Mouse (Mus musculus) midbrain, embryonic 12.5 days (tissue): ENCODE results near the gene Slc6a4. TPM values are rescaled to one million over a fixed set of nuclear protein-coding genes. Genes with fewer than 3 reads are reported as not detected.

Experiments
- ATAC-seq: fragments of 200-750 bp; cut with Nextera tagmentation; 2 replicates; pipeline ENCODE4 v1.8.0; 2017; ENCODE audit warnings: low read depth, moderate TSS enrichment, moderate library complexity; ENCODE audit not compliant: low FRiP score
- H3K27ac ChIP-seq: fragments of 300-500 bp; sonication (generic); replicated peaks from 2 replicates; pipeline ENCODE4 v1.5.1; 2016; ENCODE audit warnings: mild to moderate bottlenecking
- H3K27me3 ChIP-seq: fragments of 300-500 bp; sonication (generic); 2 replicates; pipeline ENCODE4 v1.6.1; 2016; ENCODE audit warnings: mild to moderate bottlenecking
- H3K36me3 ChIP-seq: fragments of 300-500 bp; sonication (generic); 2 replicates; pipeline ENCODE4 v1.6.1; 2016
- H3K4me1 ChIP-seq: fragments of 300-500 bp; sonication (generic); 2 replicates; pipeline ENCODE4 v1.6.1; 2016
- H3K4me2 ChIP-seq: fragments of 300-500 bp; sonication (generic); replicated peaks from 2 replicates; pipeline ENCODE4 v1.6.1; 2016; ENCODE audit warnings: mild to moderate bottlenecking, moderate library complexity
- H3K4me3 ChIP-seq: fragments of 300-500 bp; sonication (generic); 2 replicates; pipeline ENCODE4 v1.5.1; 2016; ENCODE audit warnings: mild to moderate bottlenecking
- H3K9ac ChIP-seq: fragments of 300-500 bp; sonication (generic); replicated peaks from 2 replicates; pipeline ENCODE4 v1.6.1; 2016; ENCODE audit warnings: mild to moderate bottlenecking, moderate library complexity
- H3K9me3 ChIP-seq: fragments of 300-500 bp; sonication (generic); 2 replicates; pipeline ENCODE4 v1.6.1; 2016; ENCODE audit warnings: mild to moderate bottlenecking
- WGBS: fragments of 180-500 bp; shearing (Covaris S2); methylation state at CpG from one replicate; pipeline ENCODE4 v1.1.7; 2016; 5-methylcytosine and 5-hydroxymethylcytosine counted together
- polyA plus RNA-seq: library from polyadenylated mRNA; unstranded; fragments of >200 nt; fragmentation: Nextera tagmentation; extraction: Ambion mirVana; gene quantifications from 2 replicates; pipeline ENCODE4 v1.2.1, GENCODE M21; 2016

The Slc6a4 gene
- 0.63 and 0.80 TPM in 2 replicates for polyA plus RNA-seq

DNA sequence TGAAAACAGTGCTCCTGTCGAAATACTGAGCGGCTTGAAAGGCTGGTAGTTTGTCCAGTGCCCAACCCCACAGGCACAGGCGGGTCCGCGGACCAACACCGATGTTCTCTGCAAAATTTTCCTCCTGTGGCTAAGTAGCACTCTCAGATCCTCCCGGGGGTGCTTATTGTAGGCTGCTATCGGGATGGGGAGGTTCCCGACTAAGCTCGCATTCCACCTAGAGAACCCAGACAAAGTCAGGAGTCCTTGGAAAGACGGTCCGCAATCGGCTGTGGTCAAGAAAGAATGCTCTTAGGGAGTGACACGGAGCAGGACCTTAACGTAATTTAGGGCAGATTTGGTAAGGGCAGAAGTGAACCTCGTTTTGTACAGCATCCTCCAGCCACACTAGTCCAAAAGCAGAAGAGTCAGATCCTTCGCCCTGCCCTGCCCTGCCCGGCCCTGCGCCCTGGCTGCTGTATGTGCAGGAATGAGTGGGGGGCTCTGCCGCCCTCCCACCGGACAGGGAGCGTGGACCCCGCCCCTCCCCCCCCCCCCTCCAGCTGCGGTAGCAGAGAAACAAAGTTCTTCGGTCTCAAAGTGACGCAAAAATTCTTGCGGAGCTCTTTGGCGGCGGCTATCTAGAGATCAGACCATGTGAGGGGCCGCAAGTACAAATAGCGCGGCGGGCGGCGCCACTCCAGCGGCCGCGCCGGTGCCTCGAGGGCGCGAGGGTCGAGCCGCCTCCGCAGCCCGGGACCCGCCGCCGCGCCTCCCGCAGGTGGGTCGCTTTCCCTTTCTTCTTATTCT lies at the start of gene Slc6a4:
Slc6a4 (plus strand) TSS at position 688 of the 789 bp plus-strand sequence.
- Histone ChIP-seq H3K27me3 (peaks cover 76% of the 10 kb centered on the region), H3K4me1 (peaks cover 13% of the 10 kb centered on the region), H3K9ac (peak within 1 kb of the TSS; percentile 37; the same call in 1 of the 2 replicates), H3K4me2 (peak within 1 kb of the TSS; percentile 61), H3K9me3 (no peaks in the 10 kb centered on the region), H3K27ac (no peak within 1 kb of the TSS), H3K36me3 (no peaks in the 10 kb centered on the region), H3K4me3 (peak within 1 kb of the TSS; percentile 43)
- WGBS, result 1% methylated on average over 52 of the region's 52 CpGs
- no peak for ATAC-seq

DNA sequence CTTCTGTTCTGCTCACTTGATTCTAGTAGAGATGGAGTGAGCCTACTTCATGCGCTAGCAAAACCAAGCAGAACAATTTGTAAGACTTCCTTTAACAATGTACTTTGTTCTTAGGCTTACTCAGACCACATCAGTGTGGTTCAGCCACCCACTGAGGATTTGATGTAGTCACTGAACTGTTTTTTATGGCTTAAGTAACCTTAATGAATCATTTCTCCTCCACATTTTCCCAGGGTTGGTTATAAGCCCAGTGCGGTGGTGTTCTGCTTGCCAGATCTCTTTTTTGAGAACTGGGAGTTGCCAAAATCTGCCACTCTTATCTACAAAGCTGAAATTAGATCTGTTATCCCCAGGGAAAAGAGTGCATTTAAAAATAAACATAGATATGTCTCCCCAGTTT lies 44.9 kb upstream of the Slc6a4 start:
- 97% methylated on average over 2 of the region's 2 CpGs for WGBS
- Histone ChIP-seq H3K27ac (no peak overlapping the region), H3K27me3 (no peaks in the 10 kb centered on the region), H3K4me2 (no peak overlapping the region), H3K4me3 (no peak overlapping the region), H3K9me3 (no peaks in the 10 kb centered on the region), H3K4me1 (no peaks in the 10 kb centered on the region), H3K9ac (no peak overlapping the region), H3K36me3 (peaks cover 77% of the 10 kb centered on the region)
- no peak for ATAC-seq

DNA sequence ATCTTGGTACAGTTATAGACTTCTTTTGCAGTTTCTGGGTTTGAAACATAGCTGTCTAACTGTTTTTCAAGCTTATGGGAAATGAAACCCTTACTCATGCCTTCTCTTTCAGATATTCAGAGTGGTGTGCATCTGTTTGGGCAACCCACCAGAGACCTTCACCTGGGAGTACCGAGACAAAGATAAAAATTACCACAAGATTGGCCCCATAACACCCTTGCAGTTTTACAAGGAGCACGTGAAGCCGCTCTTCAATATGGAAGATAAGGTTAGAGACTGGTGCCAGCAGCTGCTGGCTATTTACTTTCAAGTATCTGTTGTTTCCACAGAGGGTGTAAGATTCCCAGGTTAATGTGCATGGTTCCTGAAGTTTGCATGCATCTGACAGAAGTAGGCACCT lies 32.7 kb upstream of the Slc6a4 start:
- WGBS, result 97% methylated on average over 3 of the region's 3 CpGs
- H3K4me1 ChIP-seq, result no peaks in the 10 kb centered on the region
- peaks cover 89% of the 10 kb centered on the region for H3K36me3 ChIP-seq

DNA sequence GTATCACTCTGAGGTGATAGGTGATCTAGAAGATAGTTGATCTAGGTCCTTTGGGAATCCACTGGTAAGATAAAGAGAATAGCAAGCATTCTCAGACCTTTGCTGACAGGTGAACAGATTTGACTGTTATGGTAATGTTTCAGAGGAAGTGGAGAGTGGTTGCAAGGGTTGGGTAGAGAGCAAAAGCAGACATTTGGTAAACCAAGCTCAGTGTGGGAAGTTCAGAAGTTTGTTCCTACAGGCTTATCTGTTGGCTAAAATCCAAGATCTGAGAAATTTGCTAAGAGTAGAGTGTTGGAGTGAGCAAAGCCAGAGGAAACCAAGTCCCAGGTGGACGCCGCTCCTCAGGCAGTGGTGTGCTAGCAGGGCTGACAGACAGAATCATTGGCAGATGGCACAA lies 28.1 kb upstream of the Slc6a4 start:
- Histone ChIP-seq H3K4me3 (no peak overlapping the region), H3K9ac (no peak overlapping the region), H3K4me2 (no peak overlapping the region), H3K27ac (no peak overlapping the region), H3K4me1 (no peaks in the 10 kb centered on the region), H3K27me3 (no peaks in the 10 kb centered on the region), H3K9me3 (no peaks in the 10 kb centered on the region), H3K36me3 (peaks cover 83% of the 10 kb centered on the region)
- 92% methylated on average over 2 of the region's 2 CpGs for WGBS
- no peak for ATAC-seq

More for the DNA sequence above, 32.7 kb upstream of the Slc6a4 start:
- Histone ChIP-seq H3K4me2 (no peak overlapping the region), H3K9me3 (no peaks in the 10 kb centered on the region), H3K4me3 (no peak overlapping the region), H3K9ac (no peak overlapping the region), H3K27ac (no peak overlapping the region), H3K27me3 (no peaks in the 10 kb centered on the region)
- no peak for ATAC-seq

DNA sequence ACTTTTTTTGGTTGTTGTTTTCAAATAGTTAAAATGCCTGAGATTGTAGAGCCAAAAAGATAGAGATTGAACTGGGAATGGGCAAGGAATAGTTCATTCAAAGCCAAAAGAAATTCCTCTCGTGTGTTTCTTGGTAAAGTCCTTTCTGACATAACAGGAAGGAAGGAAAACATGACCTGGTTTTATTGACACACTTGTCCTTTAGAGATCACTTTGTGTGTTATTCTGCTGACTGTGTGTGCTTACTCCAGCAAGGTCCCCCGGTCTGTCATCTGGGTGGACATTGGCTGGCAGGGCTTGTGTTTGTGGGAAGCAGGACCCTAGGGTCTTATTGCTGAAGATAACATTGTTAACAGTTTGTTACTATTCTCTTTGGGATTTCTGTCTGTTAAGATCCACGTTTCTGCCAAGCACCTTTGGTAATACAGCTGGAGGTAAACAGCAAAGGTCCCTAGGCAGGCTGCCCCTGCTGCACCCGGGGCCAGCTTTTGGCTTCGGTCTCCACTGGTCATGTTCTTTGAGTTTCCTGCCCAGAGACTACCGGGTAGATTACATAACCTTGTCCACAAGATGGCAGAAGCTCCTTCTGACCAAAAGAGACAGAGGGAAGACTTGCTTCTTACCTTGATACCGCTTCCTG lies 23.6 kb upstream of the Slc6a4 start:
- H3K4me1 ChIP-seq, result no peaks in the 10 kb centered on the region
- no peak overlapping the region for H3K4me3 ChIP-seq
- no peaks in the 10 kb centered on the region for H3K27me3 ChIP-seq
- no peak overlapping the region for H3K9ac ChIP-seq
- 91% methylated on average over 7 of the region's 7 CpGs for WGBS
- H3K27ac ChIP-seq, result no peak overlapping the region
- H3K4me2 ChIP-seq, result no peak overlapping the region
- no peak for ATAC-seq
- H3K36me3 ChIP-seq, result peaks cover 79% of the 10 kb centered on the region
- no peaks in the 10 kb centered on the region for H3K9me3 ChIP-seq

DNA sequence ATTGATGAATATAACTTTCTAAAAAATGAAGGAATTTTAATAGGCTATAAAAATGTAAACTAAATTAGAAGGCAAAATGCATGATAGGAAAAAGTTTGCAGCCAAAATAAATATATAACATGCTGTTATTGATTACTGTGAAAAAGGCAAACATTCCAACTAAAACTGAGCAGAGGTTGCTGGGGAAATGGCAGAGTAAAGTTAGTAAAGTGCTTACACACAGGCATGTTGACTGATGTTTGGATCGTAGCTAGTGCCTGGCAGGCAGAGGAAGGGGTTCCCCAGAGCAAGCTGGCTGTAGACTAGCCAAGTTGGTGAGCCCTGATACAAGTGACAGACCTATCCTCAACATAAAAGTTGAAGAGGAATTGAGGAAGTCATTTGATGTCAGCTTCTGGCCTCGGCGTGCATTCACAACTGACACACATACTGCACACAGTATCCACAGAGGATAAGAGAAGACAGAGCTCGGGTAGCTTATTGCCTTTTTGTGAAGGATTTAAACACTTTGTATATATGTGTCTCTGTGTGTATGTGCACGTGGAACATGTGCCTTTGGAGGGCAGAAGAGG lies 16.7 kb upstream of the Slc6a4 start:
- 89% methylated on average over 5 of the region's 5 CpGs for WGBS
- Histone ChIP-seq H3K9ac (no peak overlapping the region), H3K36me3 (peaks cover 71% of the 10 kb centered on the region), H3K4me1 (no peaks in the 10 kb centered on the region), H3K4me2 (no peak overlapping the region), H3K27ac (no peak overlapping the region), H3K4me3 (no peak overlapping the region), H3K9me3 (no peaks in the 10 kb centered on the region), H3K27me3 (no peaks in the 10 kb centered on the region)
- ATAC-seq, result no peak

DNA sequence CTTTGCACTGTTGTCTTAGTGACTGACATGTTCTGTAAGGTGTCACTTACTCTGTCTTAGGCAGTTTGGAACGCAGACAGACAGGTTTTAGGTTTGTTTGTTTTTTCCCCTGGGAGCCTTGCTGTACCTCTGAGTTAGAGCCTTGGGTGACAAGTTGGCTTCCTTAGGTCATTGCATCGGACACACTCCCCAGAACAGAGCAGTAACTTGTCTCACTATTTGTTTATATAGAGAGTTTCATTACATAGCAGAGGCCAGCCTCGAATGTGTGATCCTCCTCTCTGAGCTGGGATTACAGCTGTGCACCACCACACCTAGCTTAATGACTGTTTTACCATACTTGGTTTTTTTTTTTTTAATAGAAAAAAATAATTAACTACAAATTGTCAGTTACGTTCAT lies 16.0 kb upstream of the Slc6a4 start:
- Histone ChIP-seq H3K27ac (no peak overlapping the region), H3K36me3 (peaks cover 77% of the 10 kb centered on the region), H3K4me2 (no peak overlapping the region), H3K4me1 (no peaks in the 10 kb centered on the region), H3K27me3 (no peaks in the 10 kb centered on the region), H3K9me3 (no peaks in the 10 kb centered on the region), H3K4me3 (no peak overlapping the region), H3K9ac (no peak overlapping the region)
- no peak for ATAC-seq
- WGBS, result 89% methylated on average over 4 of the region's 4 CpGs

DNA sequence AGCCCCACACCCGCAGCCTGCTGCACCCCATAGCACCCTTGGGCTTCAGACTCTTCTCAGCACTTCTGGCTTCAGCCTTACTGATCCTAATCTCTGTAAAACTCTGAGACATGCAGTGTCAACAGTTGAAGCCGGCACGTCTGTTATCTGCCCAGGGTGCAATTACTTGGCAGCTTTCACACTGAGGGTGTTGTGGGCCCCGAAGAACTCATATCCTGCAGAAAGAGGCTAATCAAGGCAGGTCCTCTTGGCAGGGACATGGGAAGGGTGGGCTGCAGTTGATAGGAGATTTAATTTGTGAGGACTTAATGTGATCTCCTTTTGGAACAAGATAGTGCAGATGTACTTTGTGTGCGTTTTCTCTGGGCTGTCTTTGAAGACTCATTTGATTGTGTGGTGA lies 14.8 kb upstream of the Slc6a4 start:
- 88% methylated on average over 5 of the region's 5 CpGs for WGBS
- Histone ChIP-seq H3K9me3 (no peaks in the 10 kb centered on the region), H3K4me2 (no peak overlapping the region), H3K4me1 (no peaks in the 10 kb centered on the region), H3K9ac (no peak overlapping the region), H3K27me3 (no peaks in the 10 kb centered on the region), H3K27ac (no peak overlapping the region), H3K4me3 (no peak overlapping the region), H3K36me3 (peaks cover 74% of the 10 kb centered on the region)
- ATAC-seq, result no peak

DNA sequence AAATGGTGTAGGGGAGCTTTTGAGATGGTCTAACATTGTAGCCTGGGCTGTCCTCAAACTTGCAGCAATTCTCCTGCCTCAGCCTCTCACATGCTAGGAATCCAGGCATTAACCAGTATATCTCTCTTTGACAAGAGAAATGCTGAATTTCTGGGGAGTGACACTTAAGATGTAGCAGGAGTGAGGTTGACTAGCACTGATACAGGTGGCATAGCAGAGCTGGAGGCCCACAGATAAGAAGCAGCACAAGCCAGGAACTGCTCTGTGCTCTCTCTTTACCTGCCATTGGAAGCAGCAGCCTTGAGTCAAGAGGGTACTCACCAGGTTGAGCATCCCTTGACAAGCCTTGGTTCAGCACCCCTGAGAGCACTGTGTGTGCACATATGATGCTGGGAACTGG lies 14.2 kb upstream of the Slc6a4 start:
- Histone ChIP-seq H3K9me3 (no peaks in the 10 kb centered on the region), H3K4me3 (no peak overlapping the region), H3K4me2 (no peak overlapping the region), H3K27me3 (no peaks in the 10 kb centered on the region), H3K9ac (no peak overlapping the region), H3K4me1 (no peaks in the 10 kb centered on the region), H3K27ac (no peak overlapping the region), H3K36me3 (peaks cover 68% of the 10 kb centered on the region)
- no peak for ATAC-seq

DNA sequence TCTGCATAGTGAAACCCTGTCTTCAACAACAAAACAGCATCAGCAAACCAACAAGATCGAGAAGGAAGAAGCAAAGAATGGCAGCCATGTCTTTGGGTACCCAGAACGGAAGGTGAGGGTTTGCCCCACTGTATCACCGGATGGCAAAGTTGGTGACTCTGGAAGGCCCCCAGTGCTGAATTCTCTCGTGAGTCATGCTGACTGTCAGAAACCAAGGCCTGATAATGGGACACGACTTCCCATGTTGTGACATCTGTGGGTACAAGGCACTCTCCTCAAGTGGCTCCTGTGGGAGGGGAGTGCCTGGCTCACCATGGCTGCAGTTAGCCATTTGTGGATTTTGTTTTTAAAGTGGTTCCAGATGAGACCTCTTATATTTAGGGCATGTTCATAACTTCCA lies 7.6 kb upstream of the Slc6a4 start:
- H3K27ac ChIP-seq, result no peak overlapping the region
- no peaks in the 10 kb centered on the region for H3K9me3 ChIP-seq
- H3K4me1 ChIP-seq, result peaks cover 3% of the 10 kb centered on the region; the same call in 1 of the 2 replicates
- H3K4me3 ChIP-seq, result no peak overlapping the region
- ATAC-seq, result no peak
- H3K4me2 ChIP-seq, result no peak overlapping the region
- peaks cover 7% of the 10 kb centered on the region for H3K27me3 ChIP-seq
- H3K36me3 ChIP-seq, result peaks cover 23% of the 10 kb centered on the region
- H3K9ac ChIP-seq, result no peak overlapping the region
- 77% methylated on average over 5 of the region's 5 CpGs for WGBS

DNA sequence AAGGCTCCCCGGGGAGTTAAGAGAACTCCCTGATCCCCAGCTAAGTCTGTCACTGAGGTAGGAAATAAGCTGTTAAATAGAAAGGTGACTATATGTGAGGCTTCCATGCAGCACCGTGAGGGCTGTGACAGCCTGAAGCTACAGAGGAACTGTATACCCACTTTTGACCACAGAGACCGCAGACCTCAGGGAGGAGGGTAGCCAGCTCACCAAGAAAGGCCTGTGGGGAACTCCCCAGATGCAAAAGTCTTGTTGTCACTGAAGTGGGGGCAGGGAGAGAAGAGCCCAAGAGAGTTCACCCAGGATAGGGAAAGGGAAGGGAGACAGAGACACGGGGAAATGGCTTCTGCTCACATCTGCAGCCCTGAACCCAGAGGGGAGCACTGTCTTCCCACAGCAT lies 5.5 kb upstream of the Slc6a4 start:
- Histone ChIP-seq H3K4me2 (no peak overlapping the region), H3K27ac (no peak overlapping the region), H3K4me1 (peaks cover 6% of the 10 kb centered on the region; the same call in 1 of the 2 replicates), H3K27me3 (peaks cover 27% of the 10 kb centered on the region), H3K9me3 (no peaks in the 10 kb centered on the region), H3K4me3 (no peak overlapping the region), H3K36me3 (peaks cover 2% of the 10 kb centered on the region; the same call in 1 of the 2 replicates), H3K9ac (no peak overlapping the region)
- ATAC-seq, result no peak
- 34% methylated on average over 4 of the region's 4 CpGs for WGBS

DNA sequence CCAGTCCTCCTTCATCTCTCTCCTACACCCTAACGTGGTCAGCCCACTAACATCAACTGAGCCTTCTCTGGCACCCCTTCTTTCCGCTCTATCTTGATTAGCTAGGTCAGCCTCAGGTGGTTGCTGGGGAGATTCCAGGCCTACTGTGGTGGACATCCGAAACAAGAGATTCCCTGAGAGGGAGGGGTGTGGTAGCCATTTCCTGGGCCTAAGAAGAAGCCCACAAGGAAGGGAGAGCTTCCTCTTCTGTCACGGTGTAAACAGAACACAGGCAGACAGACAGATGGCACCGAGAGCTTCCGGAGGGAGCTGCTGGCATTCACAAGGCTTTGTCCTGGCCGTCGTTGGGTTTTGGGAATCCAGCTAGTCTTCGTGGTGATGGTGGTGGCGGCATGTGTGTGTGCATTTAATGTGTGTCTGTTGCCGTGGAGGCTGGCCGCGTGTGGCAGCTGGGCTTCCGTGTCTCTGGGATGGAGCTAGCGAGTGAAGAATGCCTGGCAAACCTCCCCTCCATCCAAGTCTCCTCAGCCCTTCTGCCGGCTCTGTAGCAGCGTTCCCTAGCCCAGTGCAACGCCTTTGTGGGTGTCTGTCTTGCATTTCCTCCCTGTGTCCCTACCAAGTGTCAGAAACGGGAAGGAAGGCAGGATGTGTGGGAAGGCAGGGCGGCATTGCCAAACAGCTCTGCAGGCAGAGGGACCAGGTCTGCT lies 2.3 kb upstream of the Slc6a4 start:
- H3K27ac ChIP-seq, result no peak overlapping the region
- no peak for ATAC-seq
- H3K9ac ChIP-seq, result no peak overlapping the region
- no peaks in the 10 kb centered on the region for H3K36me3 ChIP-seq
- 65% methylated on average over 20 of the region's 20 CpGs for WGBS
- peaks cover 59% of the 10 kb centered on the region for H3K27me3 ChIP-seq
- no peak overlapping the region for H3K4me2 ChIP-seq
- H3K9me3 ChIP-seq, result no peaks in the 10 kb centered on the region
- H3K4me3 ChIP-seq, result no peak overlapping the region
- peaks cover 17% of the 10 kb centered on the region for H3K4me1 ChIP-seq
